Mouse (Mus musculus) olfactory bulb, adult 2 months (tissue): ENCODE measurements around the gene Efna2. TPM values are rescaled to one million over a fixed set of nuclear protein-coding genes. Genes with fewer than 3 reads are reported as not detected.
A peak's percentile ranks its signal among the peaks of the same experiment; 100 is the strongest.

Experiments used
- H3K27ac ChIP-seq: fragments of 200-500 bp; 2 replicates; pipeline ENCODE4 v1.5.1; 2012; ENCODE audit warnings: low read depth, low read length; ENCODE audit not compliant: insufficient read depth
- H3K4me1 ChIP-seq: fragments of 200-500 bp; 2 replicates; pipeline ENCODE4 v1.6.1; 2012; ENCODE audit warnings: low read length; ENCODE audit not compliant: control insufficient read depth, insufficient read depth
- H3K4me3 ChIP-seq: fragments of 200-500 bp; 2 replicates; pipeline ENCODE4 v1.5.1; 2012; ENCODE audit warnings: mild to moderate bottlenecking, low read depth, low read length, moderate library complexity; ENCODE audit not compliant: insufficient read depth
- CTCF ChIP-seq: fragments of 200-500 bp; IDR thresholded peaks from 2 replicates; pipeline ENCODE4 v1.5.1; 2012; ENCODE audit warnings: low read depth, mild to moderate bottlenecking, low read length, moderate library complexity; ENCODE audit not compliant: insufficient read depth
- POLR2A ChIP-seq: fragments of 200-500 bp; IDR thresholded peaks from 2 replicates; pipeline ENCODE4 v1.6.1; 2012; ENCODE audit warnings: mild to moderate bottlenecking, low read depth, low read length, moderate library complexity; ENCODE audit not compliant: insufficient read depth
- WGBS: fragments of 180-500 bp; shearing (Covaris S2); methylation state at CpG from one replicate; pipeline ENCODE4 v1.1.7; 2018; 5-methylcytosine and 5-hydroxymethylcytosine counted together
- polyA plus RNA-seq: library from polyadenylated mRNA; stranded (reverse); fragments of >200 nt; gene quantifications from 2 replicates; pipeline ENCODE4 v1.2.4, GENCODE M21; 2012; ENCODE audit warnings: low replicate concordance; ENCODE audit not compliant: missing spikeins, insufficient read depth, insufficient read length

Efna2 gene
- polyA plus RNA-seq, 1 experiment: not detected

DNA sequence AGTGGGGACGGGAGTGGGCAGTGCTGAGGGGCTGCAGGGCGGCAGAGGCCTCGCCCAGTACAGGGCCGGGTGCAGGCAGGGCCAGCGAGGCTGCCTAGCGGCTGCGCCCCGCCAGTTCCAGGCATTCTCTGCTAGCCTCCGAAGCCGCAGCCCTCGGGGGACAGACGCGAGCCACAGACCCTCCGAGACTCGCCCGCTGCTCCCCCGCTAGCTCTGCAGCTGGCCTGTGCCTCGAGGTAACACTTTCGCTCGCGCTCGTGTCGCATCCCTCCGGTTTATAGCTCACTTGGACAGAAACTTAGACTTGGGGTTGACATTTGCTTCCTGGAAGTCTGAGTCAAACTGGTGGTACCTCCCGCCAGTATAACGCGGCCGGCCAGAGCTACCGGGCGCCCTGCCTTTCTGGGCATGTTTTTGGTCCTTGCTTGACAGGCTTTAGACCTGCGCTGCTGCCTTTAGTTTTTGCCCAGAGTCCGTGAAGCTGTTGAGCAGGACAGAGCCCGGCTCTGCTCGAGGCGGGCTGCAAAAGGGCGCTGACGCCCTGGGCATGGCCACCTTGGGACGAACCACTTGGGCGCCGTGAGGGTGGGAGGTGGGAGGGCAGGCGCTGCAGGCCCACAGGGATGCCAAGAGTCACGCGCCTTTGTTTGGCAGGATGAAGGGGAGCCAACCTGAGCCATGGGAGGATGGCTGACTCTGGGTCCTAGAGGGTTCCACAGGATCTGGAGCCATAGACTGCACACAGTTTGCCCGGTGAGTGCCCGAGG, 7.3 kb upstream of the Efna2 start:
- H3K4me1 ChIP-seq: peaks cover 29% of the 10 kb centered on the region
- TF ChIP-seq CTCF (no peak), POLR2A (no peak)
- H3K4me3 ChIP-seq: 0 out of 2 replicates have a peak overlapping the region, but pooled peaks have one; percentile 55

DNA sequence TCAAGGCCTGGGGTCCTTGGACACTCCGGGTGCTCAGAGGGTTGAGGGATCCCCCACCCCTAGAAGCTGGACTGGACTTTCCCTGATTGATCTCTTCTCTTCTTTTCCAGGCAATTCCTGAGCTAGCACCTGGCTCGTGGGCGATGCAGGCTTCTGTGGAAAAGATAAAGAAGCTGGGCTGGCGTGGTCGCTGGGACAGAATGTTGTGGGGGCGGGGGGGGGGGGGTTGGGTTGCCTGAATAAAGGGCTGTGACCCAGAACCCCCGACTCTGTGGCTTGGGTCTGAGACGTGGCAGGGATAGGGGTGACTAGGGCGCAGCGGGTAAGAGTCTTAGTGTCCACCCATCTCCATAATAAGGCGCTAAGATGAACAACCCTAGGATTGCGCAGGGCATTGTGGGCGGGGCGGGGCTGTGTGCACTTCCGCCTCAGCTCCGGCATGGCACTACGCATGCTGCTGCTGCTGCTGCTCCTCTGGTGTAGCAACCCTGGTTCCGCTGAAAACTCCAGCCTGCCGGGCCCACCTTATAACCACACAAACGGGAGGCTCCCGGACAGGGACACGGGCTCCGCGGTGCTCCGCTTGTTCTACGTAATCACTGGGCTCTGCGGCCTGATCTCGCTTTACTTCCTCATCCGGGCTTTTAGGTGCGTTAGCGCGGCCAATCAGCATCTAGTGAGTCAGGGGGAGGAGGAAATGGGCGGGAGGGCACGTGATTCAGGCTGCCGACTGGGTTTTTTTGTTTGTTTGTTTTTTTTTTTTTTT, 6.6 kb upstream of the Efna2 start, which contains the start of gene 1600002K03Rik:
1600002K03Rik (plus strand) TSS at position 418 of the 766 bp plus-strand sequence.
- peaks cover 29% of the 10 kb centered on the region for H3K4me1 ChIP-seq
- H3K4me3 ChIP-seq: peak within 1 kb of the TSS; percentile 55
- peak within 1 kb of the TSS; percentile 44; the same call in 1 of the 2 replicates for H3K27ac ChIP-seq
- 4% methylated on average over 35 of the region's 35 CpGs for WGBS
- TF ChIP-seq POLR2A: peak; percentile 55
- TF ChIP-seq CTCF: no peak

More for the DNA sequence above, 7.3 kb upstream of the Efna2 start:
- WGBS: 72% methylated on average over 45 of the region's 45 CpGs
- no peak overlapping the region for H3K27ac ChIP-seq

DNA sequence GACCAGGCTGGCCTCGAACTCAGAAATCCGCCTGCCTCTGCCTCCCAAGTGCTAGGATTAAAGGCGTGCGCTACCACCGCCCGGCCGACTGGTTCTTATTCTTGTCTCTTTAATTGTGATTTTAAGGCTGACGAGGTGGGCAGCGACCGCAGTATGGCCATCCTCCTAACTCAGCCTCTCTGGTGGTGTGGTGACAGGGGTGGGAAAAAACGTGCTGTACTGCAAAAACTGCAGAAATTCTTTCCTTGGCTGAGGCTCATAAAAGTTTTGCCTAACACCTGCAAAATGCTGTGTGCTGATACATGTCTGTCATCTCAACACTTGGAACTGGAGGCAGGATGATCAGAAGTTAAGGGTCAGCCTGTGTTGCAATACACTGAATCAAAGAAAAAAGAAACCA, 5.9 kb upstream of the Efna2 start:
- peaks cover 29% of the 10 kb centered on the region for H3K4me1 ChIP-seq
- H3K4me3 ChIP-seq: peak overlapping the region; percentile 55
- 4% methylated on average over 11 of the region's 11 CpGs for WGBS
- no peak overlapping the region for H3K27ac ChIP-seq
- TF ChIP-seq POLR2A (no peak), CTCF (no peak)

DNA sequence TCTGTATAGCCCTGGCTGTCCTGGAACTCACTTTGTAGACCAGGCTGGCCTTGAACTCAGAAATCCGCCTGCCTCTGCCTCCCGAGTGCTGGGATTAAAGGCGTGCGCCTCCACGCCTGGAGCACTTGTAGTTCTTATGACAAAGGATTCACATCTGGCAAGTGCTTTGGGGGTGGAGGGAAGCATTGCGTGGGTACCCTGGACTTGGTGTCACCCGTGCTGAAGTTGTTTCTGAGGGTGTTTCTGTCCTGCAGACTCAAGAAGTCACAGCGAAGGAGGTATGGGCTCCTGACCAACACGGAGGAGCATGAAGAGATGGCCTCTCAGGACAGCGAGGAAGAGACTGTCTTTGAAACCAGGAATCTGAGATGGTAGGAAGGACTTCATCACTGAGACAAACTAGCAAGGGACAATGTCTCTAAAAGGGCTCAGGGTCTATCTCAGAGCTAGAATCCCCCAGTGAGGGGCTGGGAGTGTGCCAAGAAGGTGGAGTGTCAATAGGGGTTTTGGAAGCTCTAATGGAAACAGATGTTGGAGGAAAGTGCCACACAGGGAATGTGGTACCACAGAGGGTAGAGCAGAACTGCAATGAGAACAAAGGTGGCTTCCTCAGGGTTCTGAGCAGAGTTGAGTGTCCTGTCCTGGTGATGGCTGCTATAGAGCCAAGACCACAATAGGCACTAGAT, 5.2 kb upstream of the Efna2 start:
- WGBS: 85% methylated on average over 10 of the region's 10 CpGs
- Histone ChIP-seq H3K4me1 (peaks cover 31% of the 10 kb centered on the region), H3K27ac (no peak overlapping the region), H3K4me3 (no peak overlapping the region)
- no peak for TF ChIP-seq CTCF
- no peak for TF ChIP-seq POLR2A

DNA sequence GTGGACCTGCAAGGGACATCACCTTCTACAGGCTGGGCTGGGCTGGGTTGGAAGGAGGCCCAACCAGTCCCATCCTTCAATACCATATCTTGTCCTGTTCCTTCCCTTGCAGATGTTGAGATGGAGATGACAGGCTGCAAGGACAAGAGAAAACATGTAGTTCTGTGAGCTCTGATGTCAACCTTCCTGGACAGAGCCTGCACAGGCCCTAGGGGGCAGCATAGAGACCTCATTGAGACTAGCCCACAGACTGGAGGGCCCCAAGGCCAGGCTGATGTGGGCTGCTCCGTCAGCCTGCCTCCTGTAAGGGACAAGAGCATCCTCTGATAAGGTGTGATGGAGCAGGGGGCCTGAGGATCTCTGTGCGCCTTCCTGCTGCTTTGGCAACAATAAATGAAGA, 4.6 kb upstream of the Efna2 start:
- no peak for TF ChIP-seq CTCF
- no peak for TF ChIP-seq POLR2A
- Histone ChIP-seq H3K27ac (no peak overlapping the region), H3K4me3 (no peak overlapping the region), H3K4me1 (peaks cover 29% of the 10 kb centered on the region)
- 61% methylated on average over 2 of the region's 2 CpGs for WGBS

DNA sequence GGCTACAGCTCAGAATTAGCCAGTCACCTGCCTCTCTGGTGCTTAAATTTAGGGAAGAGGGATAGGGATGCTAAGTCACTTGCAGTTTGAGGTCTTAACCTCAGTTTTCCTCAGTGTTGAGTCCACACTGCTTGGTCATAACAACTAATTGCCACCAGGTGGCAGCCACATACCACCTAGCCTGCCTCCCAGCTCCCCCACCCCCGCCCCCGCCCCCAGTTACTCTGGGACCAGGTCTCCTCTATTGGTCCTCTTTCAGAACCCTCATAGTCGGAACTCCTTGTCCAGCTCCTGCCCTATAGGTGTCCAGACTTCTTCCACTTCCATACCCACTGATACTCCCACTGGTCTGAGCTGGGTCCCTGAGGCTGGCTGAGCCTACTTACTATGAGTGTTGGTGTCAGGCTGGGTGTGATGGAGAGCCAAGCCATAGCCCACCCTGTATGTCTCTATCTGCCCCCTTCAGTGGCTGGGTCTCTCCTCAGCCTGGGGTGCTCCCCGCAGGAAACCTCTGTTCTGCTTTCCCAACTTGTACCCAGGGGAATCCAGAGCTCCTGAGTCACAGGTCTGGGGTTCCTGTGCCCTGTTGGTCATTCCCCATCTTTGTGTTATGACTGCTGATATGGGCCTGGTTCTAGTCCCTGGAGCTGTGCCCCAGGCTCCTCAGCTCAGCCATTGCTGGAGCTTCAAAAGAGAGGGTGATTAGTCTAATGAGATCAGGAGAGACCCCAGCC, 3.6 kb upstream of the Efna2 start:
- Histone ChIP-seq H3K4me3 (no peak overlapping the region), H3K4me1 (peaks cover 26% of the 10 kb centered on the region), H3K27ac (no peak overlapping the region)
- no peak for TF ChIP-seq CTCF
- 21% methylated on average over 4 of the region's 4 CpGs for WGBS

DNA sequence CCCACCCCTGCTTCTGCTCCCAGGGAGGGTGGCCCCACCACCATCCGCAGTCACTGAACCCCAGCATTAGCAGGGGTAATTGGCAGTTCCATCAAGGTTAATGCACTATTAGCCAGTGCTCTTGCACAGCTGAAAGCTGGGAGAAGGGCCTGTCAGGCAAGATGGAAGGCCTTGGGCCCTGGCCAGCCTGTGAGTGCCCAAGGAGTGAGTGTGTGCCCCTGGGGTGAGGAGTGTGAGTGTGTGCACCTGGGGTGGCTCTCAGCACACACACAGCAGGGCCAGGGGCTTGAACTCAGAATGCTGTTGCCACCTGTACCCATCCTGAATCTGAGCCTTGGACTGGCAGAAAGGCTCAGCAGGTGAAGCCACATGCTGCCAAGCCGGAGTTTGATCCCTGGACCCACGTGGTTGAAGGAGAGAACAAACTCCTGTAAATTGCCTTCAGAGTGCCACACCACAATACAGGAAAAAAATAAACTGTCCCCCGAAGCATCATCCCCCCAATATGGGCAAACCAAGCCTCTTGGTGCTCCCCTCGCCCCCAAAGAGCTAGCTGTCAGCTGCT, 2.9 kb upstream of the Efna2 start:
- no peak overlapping the region for H3K27ac ChIP-seq
- H3K4me3 ChIP-seq: no peak overlapping the region
- no peak for TF ChIP-seq CTCF
- no peak for TF ChIP-seq POLR2A
- peaks cover 30% of the 10 kb centered on the region for H3K4me1 ChIP-seq
- WGBS: 71% methylated on average over 5 of the region's 5 CpGs
